9 mouse cellular contexts compared by ENCODE assay signal in the genomic region with DNA sequence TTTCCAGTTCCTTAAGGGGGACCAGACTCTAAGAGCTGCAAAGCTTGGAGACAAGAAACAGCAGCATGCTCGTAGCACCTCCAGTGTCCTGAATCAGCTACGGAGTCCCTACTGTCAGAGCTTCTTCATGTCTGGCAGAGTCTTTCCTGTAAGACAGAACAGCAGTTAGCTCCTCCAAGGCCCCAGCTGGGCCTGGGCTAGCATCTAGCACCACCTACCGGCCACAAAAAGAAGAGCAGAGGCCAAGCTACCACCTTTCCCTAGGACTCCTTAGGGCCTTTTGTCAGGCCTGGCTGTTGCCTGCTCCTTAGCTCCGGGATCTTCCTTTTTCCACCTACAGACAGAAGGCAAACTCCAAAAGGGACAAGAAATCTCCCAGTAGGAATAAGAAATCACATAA.
A peak's percentile ranks its signal among the peaks of the same experiment; 100 is the strongest.
DNase-seq lines count a peak whose midpoint lies in the region; ATAC-seq and TF ChIP-seq lines count a peak whose summit lies in the region.
"Had no signal": no experiment of that assay in that cellular context is flagged by ENCODE, and none has a peak within 500 bp of the region (broad histone marks: within the 10 kb centered on the region; RNA-seq: fewer than 3 reads in every experiment).

No protein-coding gene starts in this region.

- H3K36me3 ChIP-seq in liver, adult 2 months (ENCODE audit: control insufficient read depth, insufficient read depth, low read length) = no peaks in the 10 kb centered on the region
- H3K36me3 ChIP-seq in neural tube, embryonic 12.5 days = no peaks in the 10 kb centered on the region
- no peaks in the 10 kb centered on the region for H3K36me3 ChIP-seq in testis, adult 2 months (ENCODE audit: control insufficient read depth, insufficient read depth, low read length)
- H3K36me3 ChIP-seq: embryonic facial prominence, embryonic 13.5 days had no signal

- no peak overlapping the region for H3K9ac ChIP-seq in liver, adult 2 months (ENCODE audit: low read depth, low read length)
- H3K9ac ChIP-seq in neural tube, embryonic 12.5 days = no peak overlapping the region
- H3K9ac ChIP-seq: embryonic facial prominence, embryonic 13.5 days had no signal

- H3K27ac ChIP-seq in liver, adult 2 months (replicated peaks; ENCODE audit: insufficient read depth, low read depth, low read length) = no peak overlapping the region
- H3K27ac ChIP-seq in neural tube, embryonic 12.5 days = no peak overlapping the region
- H3K27ac ChIP-seq in testis, adult 2 months (ENCODE audit: control insufficient read depth, insufficient read depth, low read depth, low read length) = no peak overlapping the region
- H3K27ac ChIP-seq: embryonic facial prominence, embryonic 13.5 days had no signal

- H3K4me3 ChIP-seq in liver, adult 2 months (ENCODE audit: insufficient read depth, low read depth, low read length) = no peak overlapping the region
- no peak overlapping the region for H3K4me3 ChIP-seq in neural tube, embryonic 12.5 days
- no peak overlapping the region for H3K4me3 ChIP-seq in testis, adult 2 months (ENCODE audit: control insufficient read depth, low read depth, low read length)
- H3K4me3 ChIP-seq: embryonic facial prominence, embryonic 13.5 days had no signal

- H3K9me3 ChIP-seq in neural tube, embryonic 12.5 days = no peaks in the 10 kb centered on the region
- H3K9me3 ChIP-seq: embryonic facial prominence, embryonic 13.5 days had no signal

- 14% methylated on average over 4 of the region's 4 CpGs for WGBS in liver, adult 2 months
- WGBS in neural tube, embryonic 12.5 days = 6% methylated on average over 4 of the region's 4 CpGs

- ATAC-seq in neural tube, embryonic 12.5 days (ENCODE audit: low FRiP score, low read depth) = peak; percentile 85

- H3K4me2 ChIP-seq in neural tube, embryonic 12.5 days (replicated peaks) = no peak overlapping the region
- H3K4me2 ChIP-seq: embryonic facial prominence, embryonic 13.5 days had no signal

- peak; percentile 64 for DNase-seq in 416B (ENCODE audit: low read depth)
- peak; percentile 82 for DNase-seq in ZHBTc4 (ENCODE audit: low read depth, low spot score)
- peak; percentile 75 to 80 for DNase-seq in cerebellum, postnatal 36 days
- peak; percentile 48 for DNase-seq in gastrocnemius, postnatal 25 days
- DNase-seq in kidney, adult 8-10 months = peak; percentile 23 to 43
- DNase-seq in liver, adult 2 months (ENCODE audit: extremely low read depth, low read depth, low spot score) = peak; percentile 16

- TF ChIP-seq CTCF in liver, adult 2 months (IDR thresholded peaks at IDR 0.05; ENCODE audit: low read depth, low read length) = peak; percentile 84
- TF ChIP-seq CTCF in testis, adult 2 months (IDR thresholded peaks at IDR 0.05; ENCODE audit: control insufficient read depth, insufficient read depth, insufficient replicate concordance, low read depth, low read length) = peak; percentile 82; the same call in 1 of the 2 replicates

- H3K79me2 ChIP-seq in liver, adult 2 months (ENCODE audit: control insufficient read depth, insufficient read depth, low read length) = no peaks in the 10 kb centered on the region

- H3K4me1 ChIP-seq in liver, adult 2 months (ENCODE audit: control insufficient read depth, insufficient read depth, low read length) = no peaks in the 10 kb centered on the region
- H3K4me1 ChIP-seq in neural tube, embryonic 12.5 days = peaks cover 18% of the 10 kb centered on the region
- peaks cover 6% of the 10 kb centered on the region for H3K4me1 ChIP-seq in testis, adult 2 months (ENCODE audit: control insufficient read depth, insufficient read depth, low read length)

- H3K27me3 ChIP-seq in liver, adult 2 months (ENCODE audit: control insufficient read depth, insufficient read depth, low read length) = no peaks in the 10 kb centered on the region
- peaks cover 3% of the 10 kb centered on the region; the same call in 1 of the 2 replicates for H3K27me3 ChIP-seq in neural tube, embryonic 12.5 days (replicated peaks)
- no peaks in the 10 kb centered on the region for H3K27me3 ChIP-seq in testis, adult 2 months (ENCODE audit: control insufficient read depth, insufficient read depth, low read length)

- no peak for TF ChIP-seq POLR2A in liver, adult 2 months (IDR thresholded peaks at IDR 0.05; ENCODE audit: extremely low read depth, insufficient read depth, low read length)
- no peak for TF ChIP-seq POLR2A in testis, adult 2 months (IDR thresholded peaks at IDR 0.05; ENCODE audit: control insufficient read depth, low read depth, low read length)

Comparison
In these comparisons a context has a peak if more than half of its experiments do, and no peak if none do; other contexts are left out.
1. DNase-seq: peak in every context shown above with its lines; median percentile 82 in ZHBTc4; 78 in cerebellum, postnatal 36 days; 64 in 416B; 48 in gastrocnemius, postnatal 25 days; 33 in kidney, adult 8-10 months; 16 in liver, adult 2 months.